Mouse (Mus musculus) embryonic fibroblast, embryonic 13.5 days (primary cell): ENCODE results near the gene Plxdc1.

Source experiments
- CTCF ChIP-seq: IDR thresholded peaks from 2 replicates; pipeline ENCODE4 v1.5.1; 2011; ENCODE audit warnings: mild to moderate bottlenecking, control low read depth, low read length, moderate library complexity, borderline replicate concordance; ENCODE audit not compliant: insufficient read depth
- POLR2A ChIP-seq: IDR thresholded peaks from 2 replicates; pipeline ENCODE4 v1.6.1; 2011; ENCODE audit warnings: low read depth, mild to moderate bottlenecking, control low read depth, low read length, moderate library complexity

DNA sequence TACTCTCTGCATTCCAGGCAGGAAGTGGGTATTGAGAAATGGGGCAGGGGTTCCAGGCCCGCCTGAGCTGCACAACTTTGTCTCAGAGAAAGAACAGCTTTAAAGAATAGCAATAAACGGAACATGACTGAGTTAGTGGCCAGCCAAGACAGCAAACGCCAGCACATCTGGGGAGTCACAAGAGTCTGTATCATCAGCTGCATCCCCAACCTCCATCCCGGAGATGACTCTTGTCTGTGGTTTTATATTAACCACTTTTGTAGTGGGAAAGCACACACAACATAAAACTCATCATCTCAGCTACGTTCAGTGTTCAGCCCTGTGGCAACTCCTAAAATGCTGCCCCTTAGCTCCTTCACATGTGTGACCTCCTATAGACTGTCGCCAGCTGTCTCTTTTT, 84.4 kb downstream of the Plxdc1 start:
- TF ChIP-seq CTCF (no peak), POLR2A (no peak)
